Mouse (Mus musculus): ENCODE data around the gene Gdf10. TPM values are rescaled to one million over a fixed set of nuclear protein-coding genes. Genes with fewer than 3 reads are reported as not detected.

The Gdf10 gene
- polyA plus RNA-seq, 2 experiments: 3.7 to 4.9 TPM

DNA sequence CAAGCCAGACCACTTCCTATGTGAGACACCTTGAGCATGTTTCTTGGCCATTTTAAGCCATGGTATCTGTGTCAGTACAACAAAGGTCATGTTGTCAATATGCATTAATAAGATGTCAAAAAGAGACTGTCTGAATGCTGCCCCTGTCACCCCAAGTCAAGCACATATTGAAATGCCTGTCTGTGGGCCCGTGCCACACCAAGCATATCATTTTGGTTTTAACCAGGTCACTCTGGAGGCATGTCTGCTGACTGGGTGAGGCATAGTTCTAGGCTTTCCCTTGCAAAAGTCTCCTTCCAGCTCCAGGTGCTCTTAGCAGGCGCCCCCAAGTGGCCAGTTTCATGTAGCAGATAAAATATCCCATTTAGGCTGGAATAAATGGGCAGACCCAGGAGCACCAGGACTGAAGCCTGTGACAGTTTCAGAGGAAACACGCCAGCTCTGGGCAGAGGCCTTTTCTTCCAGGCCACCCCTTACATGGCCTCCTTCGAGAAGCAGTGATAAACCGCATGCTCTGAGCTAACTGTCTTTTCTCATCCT lies 10.5 kb downstream of the Gdf10 start:
- Histone ChIP-seq H3K9me3 (ENCODE audit: control insufficient read depth, low read length) (no peaks in the 10 kb centered on the region), H3K4me3 (ENCODE audit: insufficient read depth in 1 of 2, low read depth in 2 of 2, low read length in 2 of 2) (no peak overlapping the region), H3K9ac (replicated peaks) (no peak overlapping the region), H3K4me2 (ENCODE audit: low read depth) (no peak overlapping the region), H3K4me1 (replicated peaks; ENCODE audit: control insufficient read depth in 2 of 2, insufficient read depth in 2 of 2, low read length in 1 of 2) (no peaks in the 10 kb centered on the region), H3K27me3 (ENCODE audit: control insufficient read depth, insufficient read depth, low read length) (peaks cover 6% of the 10 kb centered on the region), H3K27ac (no peak overlapping the region), H3K36me3 (replicated peaks; ENCODE audit: control insufficient read depth, insufficient read depth, low read depth) (no peaks in the 10 kb centered on the region)
- WGBS (ENCODE audit: insufficient replicate concordance): 24% methylated on average over 5 of the region's 5 CpGs
- ATAC-seq (ENCODE audit: insufficient read depth) (no peak), DNase-seq (ENCODE audit: low read depth in 3 of 3, low spot score in 3 of 3) (no peak)
- TF ChIP-seq EP300 (IDR thresholded peaks at IDR 0.05; ENCODE audit: low read depth) (no peak), CTCF (IDR thresholded peaks at IDR 0.05; ENCODE audit: low read depth) (peak; percentile 42)

DNA sequence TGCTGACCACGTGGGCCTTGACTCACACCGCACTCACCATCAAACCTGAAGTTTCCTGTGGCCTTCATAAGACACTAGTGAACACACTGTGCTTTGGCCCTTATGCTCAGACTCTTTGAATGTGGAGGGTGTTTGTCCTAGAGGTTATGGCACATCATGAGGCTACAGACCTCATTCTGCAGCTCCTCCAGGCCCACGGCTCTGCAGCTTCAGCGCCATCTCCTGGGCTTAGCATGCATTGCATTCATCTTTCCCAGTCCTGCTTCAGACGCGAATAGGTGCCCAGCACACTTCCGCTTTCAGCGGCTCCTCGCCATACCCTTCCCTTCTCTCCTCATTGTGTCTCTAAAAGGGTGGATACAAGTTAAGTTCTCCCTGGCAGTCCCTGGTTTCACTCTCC lies 15.7 kb downstream of the Gdf10 start:
- Histone ChIP-seq H3K36me3 (replicated peaks; ENCODE audit: control insufficient read depth, insufficient read depth, low read depth) (no peaks in the 10 kb centered on the region), H3K4me2 (ENCODE audit: low read depth) (no peak overlapping the region), H3K4me3 (ENCODE audit: insufficient read depth in 1 of 2, low read depth in 2 of 2, low read length in 2 of 2) (no peak overlapping the region), H3K27ac (no peak overlapping the region), H3K27me3 (ENCODE audit: control insufficient read depth, insufficient read depth, low read length) (no peaks in the 10 kb centered on the region), H3K4me1 (replicated peaks; ENCODE audit: control insufficient read depth in 2 of 2, insufficient read depth in 2 of 2, low read length in 1 of 2) (0 out of 4 replicates have a peak, but pooled peaks cover 0 to 3% of the 10 kb centered on the region in 2 experiments), H3K9ac (replicated peaks) (no peak overlapping the region), H3K9me3 (ENCODE audit: control insufficient read depth, low read length) (no peaks in the 10 kb centered on the region)
- TF ChIP-seq EP300 (IDR thresholded peaks at IDR 0.05; ENCODE audit: low read depth) (no peak), CTCF (IDR thresholded peaks at IDR 0.05; ENCODE audit: low read depth) (peak; percentile 80)
- no peak for ATAC-seq (ENCODE audit: insufficient read depth)
- DNase-seq (ENCODE audit: low read depth in 3 of 3, low spot score in 3 of 3): no peak
- WGBS (ENCODE audit: insufficient replicate concordance): 19% methylated on average over 9 of the region's 9 CpGs

DNA sequence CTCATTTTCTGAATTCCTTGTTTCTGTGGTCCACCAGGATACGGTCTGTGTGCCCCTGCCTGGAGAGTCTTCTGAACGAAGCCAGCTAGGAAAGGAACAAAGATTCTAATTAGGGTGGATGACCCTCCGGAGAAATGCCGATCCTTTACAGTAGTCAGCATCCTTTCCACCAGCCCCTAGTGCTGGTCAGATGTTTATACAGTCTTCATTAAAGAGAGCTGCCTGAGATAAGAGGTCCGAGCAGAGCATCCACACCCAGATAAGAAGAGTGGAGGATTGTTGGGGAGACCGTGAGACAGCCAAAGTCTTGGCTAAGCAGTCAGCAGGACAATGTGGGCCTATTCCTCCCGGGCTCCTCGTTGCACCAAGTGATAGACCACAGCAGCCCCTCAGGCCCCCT lies 17.4 kb downstream of the Gdf10 start, which contains the start of gene Gdf2:
Gene Gdf2 (plus strand): TSS at position 301 of the 400 bp plus-strand sequence.
- Histone ChIP-seq H3K27me3 (ENCODE audit: control insufficient read depth, insufficient read depth, low read length) (no peaks in the 10 kb centered on the region), H3K9me3 (ENCODE audit: control insufficient read depth, low read length) (no peaks in the 10 kb centered on the region), H3K9ac (replicated peaks) (no peak within 1 kb of the TSS), H3K27ac (no peak within 1 kb of the TSS), H3K4me1 (replicated peaks; ENCODE audit: control insufficient read depth in 2 of 2, insufficient read depth in 2 of 2, low read length in 1 of 2) (0 out of 4 replicates have a peak, but pooled peaks cover 0 to 3% of the 10 kb centered on the region in 2 experiments), H3K4me3 (ENCODE audit: insufficient read depth in 1 of 2, low read depth in 2 of 2, low read length in 2 of 2) (peak within 1 kb of the TSS in 1 of 2 experiments; percentile 37; a peak in 2 of 4 replicates), H3K36me3 (replicated peaks; ENCODE audit: control insufficient read depth, insufficient read depth, low read depth) (no peaks in the 10 kb centered on the region), H3K4me2 (ENCODE audit: low read depth) (no peak within 1 kb of the TSS)
- TF ChIP-seq CTCF (IDR thresholded peaks at IDR 0.05; ENCODE audit: low read depth): no peak
- TF ChIP-seq EP300 (IDR thresholded peaks at IDR 0.05; ENCODE audit: low read depth): no peak
- DNase-seq (ENCODE audit: low read depth in 3 of 3, low spot score in 3 of 3): no peak
- WGBS (ENCODE audit: insufficient replicate concordance): 42% methylated on average over 8 of the region's 8 CpGs
- no peak for ATAC-seq (ENCODE audit: insufficient read depth)

GRCm38 (mm10) chr14:33942222-33942621 lies 18.8 kb downstream of the Gdf10 start:
- Histone ChIP-seq H3K4me1 (replicated peaks; ENCODE audit: control insufficient read depth in 2 of 2, insufficient read depth in 2 of 2, low read length in 1 of 2) (0 out of 4 replicates have a peak, but pooled peaks cover 0 to 3% of the 10 kb centered on the region in 2 experiments), H3K27ac (no peak overlapping the region), H3K27me3 (ENCODE audit: control insufficient read depth, insufficient read depth, low read length) (no peaks in the 10 kb centered on the region), H3K9ac (replicated peaks) (no peak overlapping the region), H3K9me3 (ENCODE audit: control insufficient read depth, low read length) (no peaks in the 10 kb centered on the region), H3K36me3 (replicated peaks; ENCODE audit: control insufficient read depth, insufficient read depth, low read depth) (no peaks in the 10 kb centered on the region), H3K4me3 (ENCODE audit: insufficient read depth in 1 of 2, low read depth in 2 of 2, low read length in 2 of 2) (no peak overlapping the region), H3K4me2 (ENCODE audit: low read depth) (no peak overlapping the region)
- 43% methylated on average over 5 of the region's 5 CpGs for WGBS (ENCODE audit: insufficient replicate concordance)
- no peak for TF ChIP-seq CTCF (IDR thresholded peaks at IDR 0.05; ENCODE audit: low read depth)
- TF ChIP-seq EP300 (IDR thresholded peaks at IDR 0.05; ENCODE audit: low read depth): no peak
- ATAC-seq (ENCODE audit: insufficient read depth) (no peak), DNase-seq (ENCODE audit: low read depth in 3 of 3, low spot score in 3 of 3) (no peak)

- H3K4me2 ChIP-seq (ENCODE audit: low read depth): no peak overlapping the region
- H3K4me1 ChIP-seq (replicated peaks; ENCODE audit: control insufficient read depth in 2 of 2, insufficient read depth in 2 of 2, low read length in 1 of 2): no peaks in the 10 kb centered on the region
- no peak for DNase-seq (ENCODE audit: low read depth in 3 of 3, low spot score in 3 of 3)
- no peaks in the 10 kb centered on the region for H3K9me3 ChIP-seq (ENCODE audit: control insufficient read depth, low read length)
- no peak overlapping the region for H3K9ac ChIP-seq (replicated peaks)
- H3K27me3 ChIP-seq (ENCODE audit: control insufficient read depth, insufficient read depth, low read length): no peaks in the 10 kb centered on the region
- no peak for ATAC-seq (ENCODE audit: insufficient read depth)
- WGBS (ENCODE audit: insufficient replicate concordance): 46% methylated on average over 6 of the region's 6 CpGs
- no peak overlapping the region for H3K4me3 ChIP-seq (ENCODE audit: insufficient read depth in 1 of 2, low read depth in 2 of 2, low read length in 2 of 2)
- no peak overlapping the region for H3K27ac ChIP-seq
- no peak for TF ChIP-seq EP300 (IDR thresholded peaks at IDR 0.05; ENCODE audit: low read depth)
- TF ChIP-seq CTCF (IDR thresholded peaks at IDR 0.05; ENCODE audit: low read depth): no peak
- no peaks in the 10 kb centered on the region for H3K36me3 ChIP-seq (replicated peaks; ENCODE audit: control insufficient read depth, insufficient read depth, low read depth)
Measured at GRCm38 (mm10) chr14:33946125-33946524, 22.7 kb downstream of the Gdf10 start.

Data from liver, embryonic 14.5 days (tissue).